Mouse (Mus musculus) heart, adult 2 months (tissue): ENCODE results near the gene Rora.

Source experiments
- CTCF ChIP-seq: fragments of 200-600 bp; IDR thresholded peaks from 2 replicates; pipeline ENCODE4 v1.8.1; 2022; ENCODE audit warnings: antibody characterized with exemption, mild to moderate bottlenecking, moderate library complexity
- POLR2A ChIP-seq: fragments of 200-500 bp; IDR thresholded peaks from 2 replicates; pipeline ENCODE4 v1.6.1; 2011; ENCODE audit warnings: mild to moderate bottlenecking, low read depth, low read length, control low read depth; ENCODE audit not compliant: insufficient read depth

DNA sequence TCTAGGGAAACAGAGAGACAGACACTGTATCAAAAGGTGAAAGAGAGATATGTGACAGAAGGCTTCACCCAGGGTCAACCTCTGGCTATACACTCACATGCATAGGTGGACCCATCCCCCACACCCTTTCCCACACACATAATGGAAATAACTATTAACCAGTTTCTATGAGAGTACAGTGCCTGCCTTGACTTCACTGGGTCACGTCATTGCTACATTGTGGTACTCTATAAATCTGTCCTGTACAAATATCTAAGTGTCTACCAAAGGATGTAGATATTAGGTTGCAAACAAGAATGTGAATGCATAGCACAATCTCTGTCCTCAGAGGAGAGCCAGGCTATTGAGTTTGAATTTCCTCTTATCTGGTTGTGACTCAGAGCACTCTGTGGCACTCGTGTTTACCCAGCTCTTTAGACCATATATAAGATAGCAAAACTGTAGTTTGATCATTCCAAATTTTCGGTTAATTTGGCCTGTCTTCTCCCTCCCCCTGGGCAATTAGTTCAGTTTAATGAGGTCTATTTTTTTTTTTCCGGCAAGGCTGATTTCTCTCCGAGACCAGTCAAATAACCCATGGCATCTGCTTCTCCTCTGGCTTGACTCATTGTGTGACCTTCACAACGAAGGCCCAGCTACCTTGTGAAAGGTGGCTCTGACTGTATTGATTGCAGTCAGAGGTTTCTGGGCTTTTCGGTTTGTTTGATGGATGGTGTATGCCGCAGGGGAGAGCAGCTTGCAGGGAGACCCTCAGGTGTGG is 502.4 kb downstream of the Rora start:
- no peak for TF ChIP-seq CTCF
- no peak for TF ChIP-seq POLR2A
